Mouse (Mus musculus): ENCODE measurements around the gene Rims1.

The Rims1 gene

DNA sequence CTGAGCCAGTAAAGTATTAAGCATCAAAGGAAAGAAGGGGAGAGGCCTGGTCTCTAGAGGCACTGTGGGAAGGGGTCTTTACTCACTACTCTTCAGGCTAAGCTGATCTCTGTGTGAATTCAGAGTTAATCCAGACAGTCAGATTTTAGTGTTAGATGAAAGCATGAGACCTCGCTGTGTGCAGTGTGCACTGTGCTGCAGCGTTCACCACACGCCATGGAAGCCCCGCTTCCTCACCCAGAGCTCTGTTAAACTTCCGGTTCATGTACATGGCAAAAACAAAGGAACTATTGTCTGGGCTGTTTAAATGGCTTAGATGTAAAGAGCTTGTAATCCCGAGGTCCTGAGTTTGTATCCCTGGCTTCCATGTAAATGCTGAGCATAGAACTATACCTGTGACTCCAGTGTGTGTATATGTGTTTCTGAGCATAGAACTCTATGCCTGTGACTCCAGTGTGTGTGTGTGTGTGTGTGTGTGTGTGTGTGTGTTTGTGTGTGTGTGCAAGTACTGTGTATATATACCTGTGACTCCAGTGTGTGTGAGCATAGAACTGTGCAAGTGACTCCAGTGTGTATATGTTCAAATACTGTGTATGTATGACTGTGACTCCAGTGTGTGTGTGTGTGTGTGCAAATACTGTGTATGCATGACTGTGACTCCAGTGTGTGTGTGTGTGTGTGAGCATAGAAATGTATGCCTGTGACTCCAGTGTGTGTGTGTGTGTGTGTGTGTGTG lies 484.7 kb downstream of the Rims1 start:
- no peak for DNase-seq

GRCm38 (mm10) chr1:22315537-22315936 lies 490.3 kb downstream of the Rims1 start:
- no peak for DNase-seq

- DNase-seq: no peak
Observed at GRCm38 (mm10) chr1:22311471-22311870, 494.3 kb downstream of the Rims1 start.

DNA sequence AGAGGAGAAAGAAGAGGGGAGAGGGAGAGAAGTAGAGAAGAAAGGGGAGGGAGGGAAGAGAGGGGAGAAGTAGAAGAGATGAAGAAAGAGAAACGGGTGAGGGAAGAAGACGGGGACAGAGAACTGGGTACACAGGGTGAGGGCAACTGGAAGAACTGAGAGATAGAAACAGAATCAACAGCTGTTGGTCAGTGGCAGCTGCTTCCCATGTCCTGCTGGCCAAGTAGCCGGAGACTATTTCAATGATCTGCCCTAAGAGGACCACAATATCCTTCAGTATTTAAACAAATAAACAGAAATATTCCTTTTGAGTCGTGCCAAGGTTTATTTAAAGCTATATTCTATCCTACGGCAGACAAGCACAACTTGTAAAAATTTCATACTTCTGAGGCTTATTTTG lies 499.3 kb downstream of the Rims1 start:
- DNase-seq: no peak

- DNase-seq: no peak
Observed at GRCm38 (mm10) chr1:22305932-22306331, 499.9 kb downstream of the Rims1 start.

GRCm38 (mm10) chr1:22293953-22294352 lies 511.8 kb downstream of the Rims1 start:
- DNase-seq: no peak

- no peak for DNase-seq
Observed at GRCm38 (mm10) chr1:22293310-22293709, 512.5 kb downstream of the Rims1 start.

GRCm38 (mm10) chr1:22286807-22287206 lies 519.0 kb downstream of the Rims1 start:
- no peak for DNase-seq

GRCm38 (mm10) chr1:22279954-22280353 lies 525.8 kb downstream of the Rims1 start:
- no peak for DNase-seq

DNA sequence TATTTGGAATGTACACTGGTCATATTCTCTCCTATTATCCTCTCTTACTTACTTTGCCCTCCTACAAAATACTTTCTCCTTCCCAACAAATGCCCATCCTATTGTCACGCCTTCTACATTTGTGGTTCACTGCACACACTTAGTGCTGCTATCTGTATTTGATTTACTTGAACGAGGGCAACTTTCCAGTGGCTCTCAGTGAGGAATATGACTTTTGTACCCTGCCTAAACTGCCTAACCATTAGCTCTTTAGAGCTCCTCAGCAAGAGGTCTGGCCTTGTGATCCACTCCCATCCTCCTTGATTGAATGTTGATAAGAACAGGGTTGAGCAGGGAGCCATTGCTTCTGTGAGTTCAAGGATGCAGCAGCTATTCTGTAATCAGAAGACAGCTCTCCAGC lies 531.7 kb downstream of the Rims1 start:
- no peak for DNase-seq

- DNase-seq: no peak
Observed at GRCm38 (mm10) chr1:22270131-22270530, 535.7 kb downstream of the Rims1 start.

- peak; percentile 58 for DNase-seq
Observed at GRCm38 (mm10) chr1:22268581-22269359, 537.0 kb downstream of the Rims1 start.

DNA sequence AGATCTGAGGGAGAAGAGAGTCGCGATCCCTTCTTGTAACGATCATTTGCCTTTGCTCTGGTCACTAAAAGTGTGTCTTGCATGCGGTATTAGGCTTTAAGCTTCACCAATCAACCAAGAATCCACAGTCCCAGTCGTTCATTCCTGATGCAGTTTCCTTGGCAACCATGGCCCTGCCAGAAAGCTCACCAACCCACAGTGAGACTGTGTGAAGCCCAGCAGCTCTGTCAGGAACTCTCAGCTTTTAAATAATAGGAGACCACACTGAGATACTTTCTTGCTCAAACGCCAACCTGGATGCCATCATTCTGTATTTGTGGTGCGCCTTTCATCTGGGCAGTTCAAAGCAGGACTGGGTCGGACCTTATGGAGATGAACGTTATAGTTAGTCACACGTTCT lies 539.3 kb downstream of the Rims1 start:
- no peak for DNase-seq

DNA sequence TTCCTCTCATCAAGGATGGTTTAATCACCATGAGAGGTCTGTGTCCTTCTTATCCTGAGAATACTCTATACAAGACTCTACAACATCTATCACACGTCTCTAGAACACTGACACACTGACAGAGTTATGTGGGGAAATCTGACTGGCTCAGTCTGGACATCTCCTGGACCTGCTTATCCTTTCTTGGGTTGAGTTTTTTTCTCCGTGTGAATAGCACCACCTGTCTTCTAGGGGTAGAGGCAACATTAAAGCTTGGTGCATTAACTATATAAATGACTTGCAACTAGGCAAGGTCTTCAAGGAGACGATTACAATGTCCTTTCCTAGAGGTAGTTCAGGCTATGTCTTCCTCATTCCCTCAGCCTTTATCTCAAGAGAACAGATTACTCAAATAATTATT lies 540.3 kb downstream of the Rims1 start:
- no peak for DNase-seq

DNA sequence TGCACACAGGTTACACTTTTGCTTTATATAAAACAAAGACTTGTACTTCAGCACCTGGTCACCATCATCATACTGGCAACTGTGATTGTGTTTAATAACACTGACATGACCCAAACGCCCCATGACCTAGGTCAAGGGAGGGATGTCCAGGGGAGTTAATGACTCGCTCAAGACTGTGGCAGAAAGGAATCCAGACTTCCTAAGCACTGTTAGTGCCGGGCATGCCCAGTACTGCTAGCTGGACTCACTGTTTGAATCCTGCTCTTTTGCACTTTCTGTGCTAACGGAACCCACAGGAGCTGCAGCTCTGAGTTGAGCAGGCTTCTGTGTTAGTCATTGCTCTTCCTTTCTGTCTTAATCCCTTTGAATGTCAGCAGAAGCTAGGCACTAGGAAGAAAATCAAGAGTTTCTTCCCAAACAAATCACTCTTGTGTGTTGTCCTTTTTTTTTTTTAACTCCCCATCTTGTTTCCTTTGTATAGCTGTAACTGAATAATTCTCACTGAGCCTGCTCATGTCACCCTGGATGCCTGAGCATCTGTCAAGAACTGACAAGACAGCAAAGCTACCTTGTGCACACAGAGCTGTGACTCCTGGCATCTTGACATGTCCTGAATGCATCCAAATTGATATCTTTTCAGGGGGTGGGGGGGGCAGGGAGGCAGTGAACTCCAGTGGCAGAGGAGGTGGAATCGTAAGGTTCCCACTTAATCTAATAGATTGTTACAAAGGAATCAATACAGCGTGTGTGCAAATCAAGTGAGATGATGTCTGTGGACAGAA lies 543.4 kb downstream of the Rims1 start:
- no peak for DNase-seq

- DNase-seq: no peak
Observed at GRCm38 (mm10) chr1:22261702-22262101, 544.1 kb downstream of the Rims1 start.

- no peak for DNase-seq
Observed at GRCm38 (mm10) chr1:22260291-22260690, 545.5 kb downstream of the Rims1 start.

DNA sequence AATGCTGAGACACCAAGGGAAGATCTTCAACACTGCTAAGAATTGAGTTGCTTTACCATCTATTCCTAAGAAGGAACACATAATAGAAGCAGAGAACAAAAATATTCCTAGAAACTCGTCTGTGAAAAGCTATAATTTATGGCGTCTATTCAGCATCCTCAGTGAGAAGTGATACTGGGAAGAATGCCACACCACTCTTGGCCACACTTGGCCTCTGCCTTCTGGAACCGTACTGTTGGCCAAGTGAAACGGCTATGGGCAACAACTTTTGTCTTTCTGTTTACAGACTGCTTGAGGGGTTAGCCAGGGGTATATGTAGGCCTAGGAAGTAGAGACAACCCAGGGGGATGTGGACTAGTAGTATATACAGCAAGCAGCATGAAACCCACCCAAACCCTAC lies 547.4 kb downstream of the Rims1 start:
- no peak for DNase-seq

DNA sequence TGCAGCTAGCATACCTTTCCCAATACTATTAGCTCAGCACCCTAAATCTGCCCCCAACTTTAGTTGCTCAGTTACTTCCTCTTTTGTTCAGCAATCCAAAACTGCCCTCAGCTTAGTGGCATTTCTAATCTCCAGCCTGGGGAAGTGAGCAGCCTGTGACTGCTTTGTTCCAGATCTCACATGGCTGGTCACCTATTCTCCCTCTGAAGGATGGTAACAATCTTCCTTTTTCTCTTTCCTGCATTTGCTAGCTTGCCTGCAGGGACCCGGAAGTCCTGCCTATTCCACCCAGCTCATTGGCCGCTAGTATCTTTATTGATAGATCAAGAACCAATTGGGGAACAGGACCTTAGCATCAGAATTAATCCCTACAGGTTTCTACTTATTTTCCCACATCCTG lies 551.5 kb downstream of the Rims1 start:
- DNase-seq: no peak

- DNase-seq: no peak
Observed at GRCm38 (mm10) chr1:22252873-22253272, 552.9 kb downstream of the Rims1 start.

- DNase-seq: no peak
Observed at GRCm38 (mm10) chr1:22248898-22249386, 556.9 kb downstream of the Rims1 start.

GRCm38 (mm10) chr1:22245748-22246147 lies 560.0 kb downstream of the Rims1 start:
- no peak for DNase-seq
